Mouse (Mus musculus): ENCODE results near the gene Tmem150a.

GRCm38 (mm10) chr6:72366304-72366703 is 11.1 kb downstream of the Tmem150a start:
- TF ChIP-seq CTCF (IDR thresholded peaks at IDR 0.05; ENCODE audit: borderline replicate concordance, insufficient read depth, low read length) (no peak), POLR2A (IDR thresholded peaks at IDR 0.05; ENCODE audit: low read depth, low read length) (no peak)

All from embryonic fibroblast, embryonic 13.5 days (primary cell).